Mouse (Mus musculus) E14TG2a.4 (cell line): ENCODE measurements at regions not wholly inside any gene's neighbourhood (a gene's known extent, or its start where the extent isn't known, plus 50 kb on each side); places are given as distances from the start of the nearest gene placed in this dataset.

ENCODE experiments used
- H3K27me3 ChIP-seq: 2 replicates; pipeline ENCODE4 v1.6.1; 2014; ENCODE audit warnings: low read length, control low read depth; ENCODE audit not compliant: insufficient read depth
- H3K36me3 ChIP-seq: 2 replicates; pipeline ENCODE4 v1.6.1; 2014; ENCODE audit warnings: low read length, control low read depth; ENCODE audit not compliant: insufficient read depth
- H3K4me1 ChIP-seq: replicated peaks from 2 replicates; pipeline ENCODE4 v1.6.1; 2014; ENCODE audit warnings: low read depth, low read length, control low read depth
- H3K4me3 ChIP-seq: replicated peaks from 2 replicates; pipeline ENCODE4 v1.5.1; 2014; ENCODE audit warnings: mild to moderate bottlenecking, low read length
- H3K9me3 ChIP-seq: 2 replicates; pipeline ENCODE4 v1.6.1; 2014; ENCODE audit warnings: low read length, control low read depth
- CTCF ChIP-seq: conservative IDR thresholded peaks from 2 replicates; pipeline ENCODE4 v1.5.1; 2014; ENCODE audit warnings: low read length
- NANOG ChIP-seq: IDR thresholded peaks from 2 replicates; pipeline ENCODE4 v1.6.1; 2014; ENCODE audit warnings: borderline replicate concordance, low read length, mixed read lengths
- POU5F1 ChIP-seq: IDR thresholded peaks from 2 replicates; pipeline ENCODE4 v1.6.1; 2014; ENCODE audit warnings: low read length, borderline replicate concordance

GRCm38 (mm10) chr9:22937686-22938391, 285.0 kb upstream of the Bmper start:
- H3K4me3 ChIP-seq: no peak overlapping the region
- TF ChIP-seq POU5F1: no peak
- TF ChIP-seq NANOG: no peak
- no peak for TF ChIP-seq CTCF
- no peaks in the 10 kb centered on the region for H3K9me3 ChIP-seq
- no peaks in the 10 kb centered on the region for H3K36me3 ChIP-seq
- H3K4me1 ChIP-seq: no peaks in the 10 kb centered on the region
- no peaks in the 10 kb centered on the region for H3K27me3 ChIP-seq

- no peaks in the 10 kb centered on the region for H3K36me3 ChIP-seq
- no peaks in the 10 kb centered on the region for H3K4me1 ChIP-seq
- no peaks in the 10 kb centered on the region for H3K9me3 ChIP-seq
- TF ChIP-seq CTCF (no peak), NANOG (no peak), POU5F1 (no peak)
- no peak overlapping the region for H3K4me3 ChIP-seq
- no peaks in the 10 kb centered on the region for H3K27me3 ChIP-seq
Observed at GRCm38 (mm10) chr9:22944992-22945391, 277.9 kb upstream of the Bmper start.

- H3K4me1 ChIP-seq: no peaks in the 10 kb centered on the region
- H3K36me3 ChIP-seq: no peaks in the 10 kb centered on the region
- TF ChIP-seq NANOG: no peak
- TF ChIP-seq POU5F1: no peak
- no peak for TF ChIP-seq CTCF
- H3K9me3 ChIP-seq: no peaks in the 10 kb centered on the region
- H3K27me3 ChIP-seq: no peaks in the 10 kb centered on the region
- no peak overlapping the region for H3K4me3 ChIP-seq
Observed at GRCm38 (mm10) chr9:22945426-22945955, 277.4 kb upstream of the Bmper start.

GRCm38 (mm10) chr9:22952571-22953442, 270.1 kb upstream of the Bmper start:
- H3K4me1 ChIP-seq: no peaks in the 10 kb centered on the region
- TF ChIP-seq CTCF (no peak), NANOG (no peak), POU5F1 (no peak)
- no peak overlapping the region for H3K4me3 ChIP-seq
- H3K9me3 ChIP-seq: no peaks in the 10 kb centered on the region
- no peaks in the 10 kb centered on the region for H3K36me3 ChIP-seq
- no peaks in the 10 kb centered on the region for H3K27me3 ChIP-seq

GRCm38 (mm10) chr9:22962269-22962815, 260.5 kb upstream of the Bmper start:
- H3K27me3 ChIP-seq: no peaks in the 10 kb centered on the region
- no peaks in the 10 kb centered on the region for H3K9me3 ChIP-seq
- no peaks in the 10 kb centered on the region for H3K36me3 ChIP-seq
- TF ChIP-seq NANOG (no peak), CTCF (no peak), POU5F1 (no peak)
- H3K4me1 ChIP-seq: no peaks in the 10 kb centered on the region
- H3K4me3 ChIP-seq: no peak overlapping the region

GRCm38 (mm10) chr9:22971312-22971711, 251.6 kb upstream of the Bmper start:
- no peak overlapping the region for H3K4me3 ChIP-seq
- H3K36me3 ChIP-seq: no peaks in the 10 kb centered on the region
- H3K4me1 ChIP-seq: no peaks in the 10 kb centered on the region
- no peaks in the 10 kb centered on the region for H3K9me3 ChIP-seq
- H3K27me3 ChIP-seq: peaks cover 3% of the 10 kb centered on the region
- TF ChIP-seq NANOG (no peak), POU5F1 (no peak), CTCF (no peak)

GRCm38 (mm10) chr9:22976748-22977147, 246.1 kb upstream of the Bmper start:
- TF ChIP-seq CTCF (no peak), POU5F1 (no peak), NANOG (no peak)
- no peaks in the 10 kb centered on the region for H3K9me3 ChIP-seq

GRCm38 (mm10) chr9:22979627-22980026, 243.2 kb upstream of the Bmper start:
- Histone ChIP-seq H3K4me1 (no peaks in the 10 kb centered on the region), H3K9me3 (no peaks in the 10 kb centered on the region), H3K36me3 (no peaks in the 10 kb centered on the region), H3K4me3 (no peak overlapping the region), H3K27me3 (peaks cover 3% of the 10 kb centered on the region)
- TF ChIP-seq NANOG (no peak), CTCF (no peak), POU5F1 (no peak)

More at GRCm38 (mm10) chr9:22976748-22977147, 246.1 kb upstream of the Bmper start:
- Histone ChIP-seq H3K4me3 (no peak overlapping the region), H3K4me1 (no peaks in the 10 kb centered on the region), H3K27me3 (peaks cover 3% of the 10 kb centered on the region), H3K36me3 (no peaks in the 10 kb centered on the region)

GRCm38 (mm10) chr9:22989508-22989907, 233.4 kb upstream of the Bmper start:
- H3K9me3 ChIP-seq: no peaks in the 10 kb centered on the region
- no peaks in the 10 kb centered on the region for H3K4me1 ChIP-seq
- H3K27me3 ChIP-seq: no peaks in the 10 kb centered on the region
- TF ChIP-seq CTCF: no peak
- TF ChIP-seq POU5F1: no peak
- TF ChIP-seq NANOG: no peak
- no peaks in the 10 kb centered on the region for H3K36me3 ChIP-seq
- no peak overlapping the region for H3K4me3 ChIP-seq
